Mouse (Mus musculus) thymus, adult 2 months (tissue): Measurements from ENCODE around the gene Zc3h7a.

Experiments
- CTCF ChIP-seq: fragments of 200-500 bp; IDR thresholded peaks from 2 replicates; pipeline ENCODE4 v1.5.1; 2012; ENCODE audit warnings: mild to moderate bottlenecking, control low read depth, low read length, moderate library complexity, borderline replicate concordance; ENCODE audit not compliant: control insufficient read depth, poor library complexity, insufficient read depth; ENCODE audit errors: extremely low read depth
- POLR2A ChIP-seq: fragments of 200-500 bp; IDR thresholded peaks from 2 replicates; pipeline ENCODE4 v1.6.1; 2012; ENCODE audit warnings: mild to moderate bottlenecking, low read length, control low read depth, moderate library complexity; ENCODE audit not compliant: control insufficient read depth, poor library complexity, insufficient read depth; ENCODE audit errors: extremely low read depth

DNA sequence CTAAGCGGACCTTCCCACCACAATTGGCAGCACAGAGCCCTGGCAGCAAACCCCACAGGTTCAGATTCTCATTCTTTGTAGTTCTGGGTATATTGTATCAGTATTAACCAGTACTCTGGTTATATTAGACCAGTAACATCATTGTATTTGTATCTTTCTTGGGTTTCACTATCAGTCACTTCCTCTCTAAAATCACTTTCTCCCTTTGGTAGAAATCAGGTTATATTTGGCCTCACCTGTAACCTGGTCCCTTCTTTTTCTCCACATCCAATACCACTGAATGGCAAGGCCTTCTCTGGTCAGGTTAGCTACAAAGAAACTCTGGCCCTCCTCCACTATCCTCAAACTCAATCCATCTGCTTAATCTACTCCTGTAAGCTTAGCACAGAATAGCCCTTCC, 71.3 kb downstream of the Zc3h7a start:
- no peak for TF ChIP-seq POLR2A
- TF ChIP-seq CTCF, result no peak
